Mouse (Mus musculus) frontal cortex, postnatal 36 days (tissue): Measurements from ENCODE around the gene Pdcd10.

Experiments
- DNase-seq, 2 experiments: peaks; one replicate each; pipeline ENCODE4 v3.0.0; 2022; ENCODE audit warnings: low spot score in 2 of 2

Gene Pdcd10

GRCm38 (mm10) chr3:75474657-75475056 lies 82.0 kb downstream of the Pdcd10 start:
- no peak for DNase-seq

- DNase-seq, result no peak
These were observed 88.5 kb downstream of the Pdcd10 start for GRCm38 (mm10) chr3:75468154-75468553.
